Mouse (Mus musculus) megakaryocyte, embryonic 14.5 days (primary cell): ENCODE data around the gene Uqcrh. TPM values are rescaled to one million over a fixed set of nuclear protein-coding genes. Genes with fewer than 3 reads are reported as not detected.
A peak's percentile ranks its signal among the peaks of the same experiment; 100 is the strongest.

Source experiments
- H3K27me3 ChIP-seq: replicated peaks from 2 replicates; pipeline ENCODE3; 2012; ENCODE audit warnings: inconsistent platforms
- H3K36me3 ChIP-seq: replicated peaks from 2 replicates; pipeline ENCODE3; 2012; ENCODE audit warnings: low read length, inconsistent platforms, mixed read lengths
- H3K4me1 ChIP-seq: 2 replicates; pipeline ENCODE4 v1.6.1; 2012; ENCODE audit warnings: inconsistent platforms
- H3K4me3 ChIP-seq: replicated peaks from 2 replicates; pipeline ENCODE3; 2012; ENCODE audit warnings: moderate library complexity, mild to moderate bottlenecking, inconsistent platforms
- H3K9me3 ChIP-seq: 2 replicates; pipeline ENCODE4 v1.6.1; 2012; ENCODE audit warnings: inconsistent platforms
- FLI1 ChIP-seq: IDR thresholded peaks from 2 replicates; pipeline ENCODE4 v1.6.1; 2012; ENCODE audit warnings: low read length, inconsistent platforms, mixed read lengths
- GATA1 ChIP-seq: IDR thresholded peaks from 3 replicates; pipeline ENCODE4 v1.6.1; 2012; ENCODE audit warnings: mixed read lengths, low read length, inconsistent platforms, borderline replicate concordance
- polyA plus RNA-seq: library from polyadenylated mRNA; stranded (reverse); fragments of >175 nt; gene quantifications from 2 replicates; pipeline ENCODE4 v1.2.3, GENCODE M21; 2012; ENCODE audit warnings: low replicate concordance; ENCODE audit not compliant: insufficient read depth

Uqcrh gene
- polyA plus RNA-seq, 1 experiment: 73.9 TPM

- H3K4me1 ChIP-seq: no peaks in the 10 kb centered on the region
- H3K27me3 ChIP-seq: no peaks in the 10 kb centered on the region
- TF ChIP-seq FLI1 (no peak), GATA1 (no peak)
- H3K9me3 ChIP-seq: no peaks in the 10 kb centered on the region
- no peak overlapping the region for H3K4me3 ChIP-seq
- H3K36me3 ChIP-seq: peaks cover 97% of the 10 kb centered on the region
Measured at GRCm38 (mm10) chr4:116088510-116089249, 13.8 kb upstream of the Uqcrh start.

GRCm38 (mm10) chr4:116077240-116078095, 2.6 kb upstream of the Uqcrh start:
- H3K9me3 ChIP-seq: no peaks in the 10 kb centered on the region
- peaks cover 49% of the 10 kb centered on the region for H3K4me1 ChIP-seq
- H3K27me3 ChIP-seq: no peaks in the 10 kb centered on the region
- H3K36me3 ChIP-seq: peaks cover 34% of the 10 kb centered on the region
- peak overlapping the region; percentile 95 for H3K4me3 ChIP-seq
- TF ChIP-seq FLI1: no peak
- TF ChIP-seq GATA1: no peak

- Histone ChIP-seq H3K27me3 (no peaks in the 10 kb centered on the region), H3K4me3 (peak overlapping the region; percentile 95), H3K36me3 (peaks cover 28% of the 10 kb centered on the region), H3K4me1 (peaks cover 54% of the 10 kb centered on the region), H3K9me3 (no peaks in the 10 kb centered on the region)
- TF ChIP-seq FLI1 (no peak), GATA1 (no peak)
Measured at GRCm38 (mm10) chr4:116076369-116077231, 1.7 kb upstream of the Uqcrh start.

- Histone ChIP-seq H3K4me3 (peak overlapping the region; percentile 95), H3K27me3 (no peaks in the 10 kb centered on the region), H3K9me3 (no peaks in the 10 kb centered on the region), H3K4me1 (peaks cover 54% of the 10 kb centered on the region), H3K36me3 (peaks cover 26% of the 10 kb centered on the region)
- TF ChIP-seq GATA1 (no peak), FLI1 (no peak)
Measured at GRCm38 (mm10) chr4:116075631-116076368, 929 bp upstream of the Uqcrh start.

GRCm38 (mm10) chr4:116074145-116074675, 661 bp downstream of the Uqcrh start:
- H3K9me3 ChIP-seq: no peaks in the 10 kb centered on the region
- H3K36me3 ChIP-seq: peaks cover 29% of the 10 kb centered on the region

GRCm38 (mm10) chr4:116073146-116073545, 1.7 kb downstream of the Uqcrh start:
- TF ChIP-seq FLI1 (no peak), GATA1 (no peak)
- Histone ChIP-seq H3K9me3 (no peaks in the 10 kb centered on the region), H3K4me1 (peaks cover 38% of the 10 kb centered on the region), H3K36me3 (peaks cover 37% of the 10 kb centered on the region), H3K27me3 (no peaks in the 10 kb centered on the region), H3K4me3 (peak overlapping the region; percentile 64)

More at GRCm38 (mm10) chr4:116074145-116074675, 661 bp downstream of the Uqcrh start:
- no peak for TF ChIP-seq GATA1
- no peak for TF ChIP-seq FLI1
- peak overlapping the region; percentile 95 for H3K4me3 ChIP-seq
- no peaks in the 10 kb centered on the region for H3K27me3 ChIP-seq
- peaks cover 49% of the 10 kb centered on the region for H3K4me1 ChIP-seq

- H3K36me3 ChIP-seq: peaks cover 64% of the 10 kb centered on the region
- H3K27me3 ChIP-seq: no peaks in the 10 kb centered on the region
- no peak for TF ChIP-seq GATA1
- TF ChIP-seq FLI1: no peak
- no peaks in the 10 kb centered on the region for H3K9me3 ChIP-seq
- no peak overlapping the region for H3K4me3 ChIP-seq
- peaks cover 22% of the 10 kb centered on the region for H3K4me1 ChIP-seq
Measured at GRCm38 (mm10) chr4:116070116-116070515, 4.8 kb downstream of the Uqcrh start.

GRCm38 (mm10) chr4:116063855-116064254, 11.0 kb downstream of the Uqcrh start:
- no peak overlapping the region for H3K4me3 ChIP-seq
- H3K27me3 ChIP-seq: no peaks in the 10 kb centered on the region
- H3K4me1 ChIP-seq: peaks cover 3% of the 10 kb centered on the region; the same call in 1 of the 2 replicates
- H3K9me3 ChIP-seq: no peaks in the 10 kb centered on the region
- H3K36me3 ChIP-seq: peaks cover 38% of the 10 kb centered on the region
- TF ChIP-seq GATA1: no peak
- TF ChIP-seq FLI1: no peak
